Mouse (Mus musculus) C2C12 (cell line): ENCODE measurements around the gene Ogdhl. TPM values are rescaled to one million over a fixed set of nuclear protein-coding genes. Genes with fewer than 3 reads are reported as not detected.

Experiments
- H3K27me3 ChIP-seq: one replicate; pipeline ENCODE4 v1.6.1; 2011; ENCODE audit not compliant: control insufficient read depth, insufficient read depth, insufficient read length
- H3K36me3 ChIP-seq: one replicate; pipeline ENCODE4 v1.6.1; 2011; ENCODE audit not compliant: control insufficient read depth, insufficient read depth
- H3K4me3 ChIP-seq: one replicate; pipeline ENCODE4 v1.5.1; 2011; ENCODE audit warnings: mild to moderate bottlenecking, control low read depth; ENCODE audit not compliant: poor library complexity, insufficient read depth, severe bottlenecking
- H3K79me2 ChIP-seq: one replicate; pipeline ENCODE4 v1.6.1; 2011; ENCODE audit not compliant: control insufficient read depth, insufficient read depth
- H3K79me3 ChIP-seq: one replicate; pipeline ENCODE4 v1.6.1; 2011; ENCODE audit warnings: low read depth, control low read depth
- H3ac ChIP-seq: one replicate; pipeline ENCODE3; 2011; ENCODE audit warnings: low read depth; ENCODE audit not compliant: control insufficient read depth, insufficient read length
- CEBPB ChIP-seq: IDR thresholded peaks from one replicate; pipeline ENCODE4 v1.6.1; 2011; ENCODE audit warnings: low read depth, mild to moderate bottlenecking, control low read depth, moderate library complexity
- CTCF ChIP-seq: IDR thresholded peaks from one replicate; pipeline ENCODE4 v1.5.1; 2011; ENCODE audit not compliant: control insufficient read depth, insufficient read depth, insufficient read length
- FOSL1 ChIP-seq: IDR thresholded peaks from one replicate; pipeline ENCODE4 v1.8.0; 2011; ENCODE audit warnings: mild to moderate bottlenecking, low read length; ENCODE audit not compliant: poor library complexity, insufficient read depth, severe bottlenecking
- MAX ChIP-seq: IDR thresholded peaks from one replicate; pipeline ENCODE4 v1.6.1; 2011; ENCODE audit warnings: mild to moderate bottlenecking, control low read depth
- MYOD1 ChIP-seq: IDR thresholded peaks from one replicate; pipeline ENCODE4 v1.6.1; 2011; ENCODE audit warnings: low read depth; ENCODE audit not compliant: control insufficient read depth, insufficient read length
- MYOG ChIP-seq: IDR thresholded peaks from one replicate; pipeline ENCODE4 v1.6.1; 2011; ENCODE audit not compliant: control insufficient read depth, insufficient read length; ENCODE audit errors: extremely low read depth
- USF1 ChIP-seq: IDR thresholded peaks from one replicate; pipeline ENCODE4 v1.6.1; 2011; ENCODE audit warnings: low read depth, mild to moderate bottlenecking, control low read depth, moderate library complexity
- polyA plus RNA-seq: library from polyadenylated mRNA; unstranded; fragments of >200 nt; fragmentation: generic; extraction: Trizol; gene quantifications from one replicate; pipeline ENCODE4 v1.2.1, GENCODE M21; 2012; ENCODE audit warnings: missing spikeins

Ogdhl gene
- polyA plus RNA-seq, 1 experiment: 5.7 TPM

GRCm38 (mm10) chr14:32369756-32370155 lies 47.9 kb downstream of the Ogdhl start:
- TF ChIP-seq FOSL1 (no peak), CEBPB (no peak), USF1 (no peak)

GRCm38 (mm10) chr14:32372510-32372909 lies 50.7 kb downstream of the Ogdhl start:
- Histone ChIP-seq H3K27me3 (peaks cover 42% of the 10 kb centered on the region), H3K4me3 (no peak overlapping the region), H3K79me2 (no peaks in the 10 kb centered on the region), H3K79me3 (no peaks in the 10 kb centered on the region), H3K36me3 (no peaks in the 10 kb centered on the region), H3ac (no peak overlapping the region)
- TF ChIP-seq MYOG (no peak), USF1 (no peak), FOSL1 (no peak)

More at GRCm38 (mm10) chr14:32369756-32370155, 47.9 kb downstream of the Ogdhl start:
- Histone ChIP-seq H3K79me3 (no peaks in the 10 kb centered on the region), H3K27me3 (peaks cover 36% of the 10 kb centered on the region), H3K36me3 (no peaks in the 10 kb centered on the region), H3K4me3 (no peak overlapping the region), H3K79me2 (no peaks in the 10 kb centered on the region), H3ac (no peak overlapping the region)

DNA sequence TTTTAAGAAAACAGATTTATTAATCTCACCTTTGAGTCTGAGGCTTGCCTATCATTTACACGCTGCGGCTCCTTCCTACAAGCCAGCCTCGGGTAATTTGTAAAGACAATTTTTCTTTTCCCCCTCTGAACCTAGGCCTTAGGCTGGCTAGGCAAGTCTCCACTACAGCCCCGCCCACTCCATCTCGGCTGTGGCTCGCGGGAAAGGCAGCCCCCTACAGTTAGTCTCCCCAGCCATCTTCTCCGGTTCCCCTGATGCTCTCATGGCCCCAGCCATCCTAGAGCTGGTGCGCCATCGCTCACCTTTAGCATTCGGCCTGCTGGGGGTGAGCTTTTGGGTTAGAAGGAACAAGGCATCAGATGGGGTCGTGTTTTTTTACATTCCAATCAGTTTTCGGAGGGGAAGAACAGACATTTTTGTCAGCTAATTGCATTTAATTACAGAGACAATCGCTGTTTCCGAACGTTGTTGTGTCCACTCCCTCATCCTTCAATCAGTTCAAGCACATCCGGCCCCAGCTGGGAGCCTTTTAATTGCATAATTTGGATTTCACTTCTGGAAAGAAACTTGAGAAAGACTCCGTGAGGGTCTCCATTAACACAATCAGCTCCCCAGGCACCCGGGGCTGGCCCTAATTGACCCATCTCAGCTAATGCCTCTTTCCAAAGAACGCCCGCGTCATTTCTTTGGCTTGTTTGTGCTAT lies 57.7 kb downstream of the Ogdhl start:
- TF ChIP-seq USF1 (no peak), FOSL1 (no peak), CTCF (no peak), MYOG (no peak), CEBPB (no peak), MYOD1 (no peak), MAX (no peak)
- no peak overlapping the region for H3ac ChIP-seq
- no peaks in the 10 kb centered on the region for H3K36me3 ChIP-seq
- no peaks in the 10 kb centered on the region for H3K79me3 ChIP-seq
- H3K4me3 ChIP-seq: no peak overlapping the region
- H3K79me2 ChIP-seq: no peaks in the 10 kb centered on the region
- H3K27me3 ChIP-seq: peaks cover 81% of the 10 kb centered on the region

DNA sequence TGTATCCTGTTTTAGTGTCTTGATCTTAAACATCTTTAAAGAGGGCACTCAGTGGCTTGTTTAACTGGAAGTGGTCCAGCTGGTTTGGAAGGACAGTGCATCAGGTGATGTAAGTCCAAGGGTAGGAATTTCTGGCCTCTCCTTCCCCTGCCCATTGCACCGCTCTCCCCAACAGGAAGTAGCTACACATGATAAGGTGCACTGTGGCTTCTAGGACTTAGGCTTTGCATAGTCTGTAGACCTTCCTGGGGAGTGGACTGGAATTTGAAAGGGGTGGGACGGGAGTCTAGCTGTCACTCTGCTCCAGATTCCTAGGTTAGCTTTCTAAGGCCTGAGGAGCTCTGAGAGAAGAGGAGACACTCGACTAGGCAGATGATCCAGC lies 58.3 kb downstream of the Ogdhl start:
- peaks cover 78% of the 10 kb centered on the region for H3K27me3 ChIP-seq
- no peak overlapping the region for H3K4me3 ChIP-seq
- no peaks in the 10 kb centered on the region for H3K79me3 ChIP-seq

DNA sequence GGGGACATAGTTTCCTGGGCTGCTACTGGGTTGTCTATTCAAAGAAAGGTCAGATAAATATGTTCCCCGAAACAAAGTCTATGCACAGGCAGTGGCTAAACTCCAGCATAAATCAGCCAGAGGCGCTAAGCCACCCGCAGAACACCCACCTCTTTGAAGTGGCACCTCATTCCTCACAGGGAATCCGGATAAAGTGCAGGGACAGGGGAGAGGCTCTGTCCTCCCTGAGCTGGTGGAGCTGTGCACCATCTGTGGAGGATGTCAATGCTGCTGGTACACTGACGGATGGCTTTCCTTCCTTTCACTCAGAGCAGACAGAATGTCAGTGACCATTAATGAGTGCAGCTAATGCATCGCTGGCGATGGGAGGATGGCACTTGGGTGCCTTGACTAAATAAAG lies 59.2 kb downstream of the Ogdhl start:
- Histone ChIP-seq H3K4me3 (no peak overlapping the region), H3K79me3 (no peaks in the 10 kb centered on the region), H3K79me2 (no peaks in the 10 kb centered on the region), H3ac (no peak overlapping the region), H3K27me3 (peaks cover 79% of the 10 kb centered on the region), H3K36me3 (no peaks in the 10 kb centered on the region)
- TF ChIP-seq MYOG (no peak), USF1 (no peak), FOSL1 (no peak), MYOD1 (no peak), MAX (no peak), CTCF (no peak), CEBPB (no peak)

More for the DNA sequence above, 58.3 kb downstream of the Ogdhl start:
- Histone ChIP-seq H3K36me3 (no peaks in the 10 kb centered on the region), H3ac (no peak overlapping the region), H3K79me2 (no peaks in the 10 kb centered on the region)
- TF ChIP-seq MAX (no peak), FOSL1 (no peak), CTCF (no peak), CEBPB (no peak), MYOG (no peak), USF1 (no peak)

DNA sequence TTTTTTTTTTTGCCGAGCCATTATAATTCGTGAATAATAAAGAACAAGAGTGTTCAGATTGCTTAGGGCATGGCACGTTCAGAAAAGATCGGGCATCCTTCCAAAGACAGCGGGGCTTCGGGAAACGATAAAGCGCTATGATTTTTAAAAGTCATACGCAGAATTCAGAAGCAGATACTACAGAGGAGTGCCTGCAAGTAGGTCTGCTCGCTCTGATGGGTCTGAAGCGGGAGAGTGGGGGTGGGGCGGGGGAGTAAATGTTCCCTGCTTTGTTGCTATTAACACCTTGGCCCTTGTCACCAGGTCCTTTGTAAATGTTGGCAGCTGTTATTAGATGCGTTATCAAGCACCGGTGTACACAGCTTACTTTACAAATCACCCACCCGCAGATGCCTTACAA lies 59.8 kb downstream of the Ogdhl start:
- peaks cover 77% of the 10 kb centered on the region for H3K27me3 ChIP-seq
- TF ChIP-seq MYOG (no peak), MYOD1 (no peak), CEBPB (no peak), CTCF (no peak), MAX (no peak), FOSL1 (no peak), USF1 (no peak)
- no peak overlapping the region for H3K4me3 ChIP-seq

More for the DNA sequence above, 59.8 kb downstream of the Ogdhl start:
- Histone ChIP-seq H3ac (no peak overlapping the region), H3K79me3 (no peaks in the 10 kb centered on the region), H3K36me3 (no peaks in the 10 kb centered on the region), H3K79me2 (no peaks in the 10 kb centered on the region)
